Mouse (Mus musculus) kidney, adult 18-20 months (tissue): ENCODE measurements around the gene Rpl41.

Experiments used
- DNase-seq: peaks from one replicate; pipeline ENCODE4 v3.0.0; 2021

Gene Rpl41

DNA sequence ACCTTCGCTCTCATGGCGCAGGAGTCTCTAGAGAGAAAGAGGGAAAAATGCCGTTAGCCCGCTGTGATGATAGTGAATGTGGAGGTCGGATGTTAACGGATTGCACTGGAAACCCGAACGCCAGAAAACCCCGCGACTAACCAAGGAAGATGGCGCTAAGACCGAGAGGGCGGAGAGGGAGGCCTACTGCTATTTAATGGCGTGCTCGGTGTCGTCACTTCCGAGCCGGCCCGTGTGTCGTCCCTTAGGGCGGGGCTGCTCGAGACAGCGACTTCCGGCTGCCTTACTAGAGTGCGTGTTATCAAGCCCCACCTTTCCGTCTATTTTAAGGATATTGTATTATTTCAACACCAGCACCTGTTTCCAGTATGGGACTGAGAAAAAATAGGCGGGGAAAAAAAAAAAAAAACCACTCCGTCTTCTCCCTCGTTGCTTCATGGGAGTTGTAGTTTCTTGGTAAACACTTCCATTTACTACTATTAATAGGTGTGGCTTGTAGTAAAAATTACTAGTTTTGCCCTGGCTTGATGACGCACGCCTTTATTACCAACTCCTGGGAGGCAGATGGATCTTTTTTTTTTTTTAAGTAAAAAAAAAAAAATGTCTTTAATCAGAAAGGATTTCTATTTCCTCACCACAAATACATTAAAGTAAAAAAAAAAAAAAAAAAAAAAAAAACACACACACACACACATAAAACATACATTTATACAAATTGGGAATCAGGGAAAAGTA, at the start of gene Rpl41:
TSS of gene Rpl41 (minus strand) at position 359 of the 735 bp plus-strand sequence.
- DNase-seq: peak; percentile 90

- DNase-seq: no peak
Observed at GRCm38 (mm10) chr10:128598476-128598875, 49.4 kb upstream of the Rpl41 start.

- DNase-seq: no peak
Observed at GRCm38 (mm10) chr10:128592797-128593196, 43.7 kb upstream of the Rpl41 start.

DNA sequence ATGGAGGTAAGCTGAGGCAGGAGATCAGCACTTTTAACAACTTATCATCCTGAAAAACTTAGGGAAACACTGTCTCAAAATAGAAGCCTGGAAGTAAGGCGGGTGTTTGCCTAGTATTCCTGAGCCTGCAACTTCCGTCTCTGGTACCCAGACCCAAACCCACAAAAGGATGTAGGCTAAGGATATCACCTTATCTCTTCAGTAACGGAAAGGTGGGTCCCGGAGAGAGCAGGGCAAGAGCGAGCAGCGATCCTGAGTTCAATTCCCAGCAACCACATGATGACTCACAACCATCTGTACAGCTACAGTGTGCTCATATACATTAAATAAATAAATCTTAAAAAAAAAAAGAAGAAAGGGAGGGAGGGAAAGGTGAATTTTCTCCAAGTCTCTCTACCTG, 42.3 kb upstream of the Rpl41 start:
- DNase-seq: no peak

DNA sequence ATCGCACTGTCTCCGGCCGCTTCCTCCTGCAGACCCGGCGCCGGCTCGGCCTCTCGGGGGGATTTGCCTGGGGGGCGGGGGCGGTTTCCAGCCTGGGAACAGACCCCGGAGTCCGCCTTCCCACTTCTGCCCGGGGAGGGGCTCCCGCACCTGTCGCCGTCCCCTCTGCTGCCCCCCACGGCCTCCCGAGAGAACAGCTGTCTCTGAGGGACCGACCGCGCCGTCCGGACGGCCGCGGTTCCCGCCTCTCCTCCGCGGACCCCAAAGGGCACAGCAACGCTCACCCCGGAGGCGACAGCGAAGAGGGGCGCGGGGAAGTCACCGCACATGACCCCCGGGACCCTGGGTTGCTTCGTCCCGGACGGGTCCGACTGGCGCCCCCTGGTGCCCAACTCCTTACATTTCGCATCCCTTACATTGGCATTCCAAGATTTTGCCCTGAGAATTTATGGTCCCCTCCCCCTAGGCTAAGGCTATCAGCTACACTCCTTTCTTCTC, 41.1 kb upstream of the Rpl41 start:
- DNase-seq: peak; percentile 83

GRCm38 (mm10) chr10:128589464-128590192, 40.5 kb upstream of the Rpl41 start, which contains the start of gene Erbb3:
Erbb3 (minus strand) TSS chr10:128589652.
- DNase-seq: peak; percentile 88

- DNase-seq: peak; percentile 72
Observed at GRCm38 (mm10) chr10:128588775-128589463, 39.8 kb upstream of the Rpl41 start.

DNA sequence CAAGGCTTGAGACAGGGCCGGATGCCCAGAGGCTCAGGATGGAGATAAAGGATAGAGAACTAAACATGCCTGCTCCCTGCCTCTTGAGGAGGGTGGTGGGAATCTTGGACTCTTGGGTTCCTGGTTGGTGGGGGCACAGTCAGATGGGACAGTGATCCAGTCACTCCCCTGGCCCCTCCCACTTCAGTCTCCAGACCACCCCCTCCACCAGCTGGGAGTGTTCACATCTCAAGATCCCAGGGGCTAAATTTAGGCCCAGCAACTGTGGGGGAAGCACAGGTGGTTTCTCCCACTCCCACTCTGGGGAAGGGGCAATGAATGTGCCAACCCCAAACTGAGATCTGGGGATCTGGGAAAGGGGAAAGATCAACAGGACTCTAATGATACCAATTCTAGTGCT, 39.0 kb upstream of the Rpl41 start:
- no peak for DNase-seq

DNA sequence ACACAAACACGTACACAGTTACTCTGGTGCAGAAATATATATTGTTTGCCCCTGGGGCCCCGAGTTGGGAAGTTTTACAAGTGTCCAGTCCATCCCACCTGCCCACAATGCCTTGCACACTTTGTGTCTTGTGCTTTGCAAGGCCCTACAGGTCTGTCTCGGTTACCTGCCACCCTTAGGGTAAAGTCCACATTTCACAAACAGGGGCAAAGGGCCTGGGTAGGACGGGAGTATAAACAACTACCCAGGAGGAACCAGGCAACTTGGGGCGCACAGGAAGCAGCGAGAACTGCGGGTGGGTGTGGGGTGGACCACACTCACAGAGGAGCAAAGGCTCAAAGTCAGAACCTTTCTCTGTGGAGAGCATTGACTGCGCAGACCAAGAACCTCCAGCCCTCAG, 38.6 kb upstream of the Rpl41 start:
- peak; percentile 76 for DNase-seq

- DNase-seq: no peak
Observed at GRCm38 (mm10) chr10:128587120-128587519, 38.0 kb upstream of the Rpl41 start.

GRCm38 (mm10) chr10:128586546-128586945, 37.4 kb upstream of the Rpl41 start:
- DNase-seq: no peak

DNA sequence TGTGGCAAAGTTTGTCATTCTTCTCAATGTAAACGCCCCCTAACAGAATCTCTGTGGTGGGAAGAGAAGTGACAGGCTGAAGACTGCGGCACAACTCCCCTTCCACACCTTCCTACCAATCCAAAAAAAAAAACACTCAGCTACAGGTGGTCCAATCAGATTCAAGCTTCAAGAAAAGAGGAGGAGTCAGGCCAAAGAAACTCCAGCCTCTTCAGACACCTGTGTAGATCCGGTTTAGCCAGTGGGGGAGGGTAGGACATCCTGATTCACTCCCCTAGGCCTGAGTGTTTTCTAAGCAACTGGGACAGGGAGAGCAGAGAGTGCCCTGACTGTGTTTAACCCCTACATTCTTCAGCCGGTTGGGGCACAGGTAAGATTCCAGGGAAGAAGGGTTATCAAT, 35.3 kb upstream of the Rpl41 start:
- DNase-seq: peak; percentile 65

GRCm38 (mm10) chr10:128583644-128584043, 34.5 kb upstream of the Rpl41 start:
- DNase-seq: peak; percentile 85

DNA sequence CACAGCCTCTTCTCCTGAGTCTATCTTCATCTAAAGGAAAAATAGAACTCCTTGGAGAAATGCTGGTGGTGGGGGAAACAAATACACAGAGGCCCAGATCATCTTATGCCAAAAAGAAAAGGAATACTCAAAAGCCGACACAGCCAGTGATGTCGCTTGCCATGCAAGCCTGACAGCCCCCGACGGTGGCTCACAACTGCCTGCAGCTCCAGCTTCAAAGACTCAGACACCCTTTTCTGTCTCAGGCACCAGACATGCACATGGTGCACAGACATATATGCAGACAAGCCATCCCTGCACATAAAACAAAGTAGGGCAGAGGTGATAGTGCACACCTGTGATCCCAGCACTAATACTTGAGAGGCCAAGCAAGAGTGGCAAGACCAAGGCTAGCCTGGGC, 30.6 kb upstream of the Rpl41 start:
- DNase-seq: no peak

DNA sequence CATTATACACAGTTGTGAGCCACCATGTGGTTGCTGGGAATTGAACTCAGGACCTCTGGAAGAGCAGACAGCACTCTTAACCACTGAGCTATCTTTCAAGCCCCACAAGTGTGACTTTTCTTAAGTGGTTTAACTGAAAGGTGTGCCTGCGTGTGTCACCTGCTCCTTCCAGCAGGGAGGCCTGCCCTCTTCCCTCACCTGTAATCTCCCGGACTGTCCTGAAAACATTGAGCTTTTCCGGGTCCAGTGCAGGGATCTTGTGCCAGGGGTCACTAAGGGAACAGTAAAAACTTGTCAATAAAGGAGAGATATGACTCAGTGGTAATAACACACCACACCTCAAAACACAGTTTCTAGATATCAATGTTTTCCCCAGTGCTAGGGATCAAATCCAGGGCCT, 30.2 kb upstream of the Rpl41 start:
- DNase-seq: no peak

DNA sequence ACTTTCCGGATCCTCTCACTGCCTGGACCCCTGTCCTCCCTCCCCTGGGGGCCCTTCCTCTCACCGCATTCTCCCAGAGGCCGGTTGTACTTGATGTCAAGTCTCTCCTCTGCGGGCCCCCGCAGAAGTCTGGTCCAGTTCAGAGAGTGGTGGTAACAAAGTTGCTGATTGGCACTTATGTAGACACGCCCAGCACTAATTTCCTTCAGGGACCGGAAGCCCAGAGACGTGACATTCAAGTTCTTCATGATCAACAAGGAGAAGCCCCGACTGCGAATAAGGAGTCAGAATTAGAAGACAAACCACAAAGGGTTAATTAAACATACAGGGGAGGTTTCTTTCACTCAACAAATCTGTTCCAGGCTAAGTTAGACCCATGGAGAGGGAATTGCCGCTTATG, 29.2 kb upstream of the Rpl41 start:
- no peak for DNase-seq

GRCm38 (mm10) chr10:128575063-128575462, 26.0 kb upstream of the Rpl41 start:
- no peak for DNase-seq

- DNase-seq: peak; percentile 97
Observed at GRCm38 (mm10) chr10:128565788-128566531, 16.9 kb upstream of the Rpl41 start, which contains the start of gene Pa2g4. Pa2g4 (minus strand) TSS chr10:128565987.

DNA sequence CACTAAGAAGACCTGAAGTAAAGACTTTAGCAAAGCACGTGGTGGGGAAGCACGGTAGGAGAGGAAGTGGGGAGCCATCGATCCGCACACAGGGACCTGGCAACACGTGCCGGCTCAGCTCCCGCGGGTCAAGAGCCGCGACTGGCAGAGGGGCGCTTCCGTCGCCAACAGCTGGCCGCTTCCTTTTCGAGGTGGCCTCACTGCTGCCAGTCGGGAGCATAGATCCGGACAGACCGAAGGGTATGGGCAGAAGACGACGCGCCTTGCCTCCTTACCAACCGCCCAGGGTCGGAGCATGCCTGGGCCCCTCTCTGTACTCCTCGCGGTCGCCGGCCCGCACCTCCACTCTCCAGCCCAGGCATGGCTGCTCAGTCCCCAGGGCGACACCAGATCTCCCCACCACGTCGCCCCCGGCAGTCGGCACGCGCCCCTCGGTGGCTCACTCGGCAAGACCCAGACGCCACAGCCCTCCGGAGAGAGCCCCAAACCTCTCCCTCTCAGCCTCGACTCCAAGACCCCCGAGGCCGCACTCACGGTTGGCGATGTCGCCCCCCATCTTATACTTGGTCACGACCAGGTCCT, 16.2 kb upstream of the Rpl41 start:
- DNase-seq: no peak

GRCm38 (mm10) chr10:128563544-128563943, 14.4 kb upstream of the Rpl41 start:
- DNase-seq: no peak

- no peak for DNase-seq
Observed at GRCm38 (mm10) chr10:128556963-128557362, 7.9 kb upstream of the Rpl41 start.

- DNase-seq: no peak
Observed at GRCm38 (mm10) chr10:128556286-128556685, 7.2 kb upstream of the Rpl41 start.
